Mouse (Mus musculus) retina, postnatal 7 days (tissue): Measurements from ENCODE around the gene Aldh1l1.
A peak's percentile ranks its signal among the peaks of the same experiment; 100 is the strongest.

Experiments
- DNase-seq: peaks from one replicate; pipeline ENCODE4 v3.0.0-alpha.2; 2012; ENCODE audit warnings: low read depth, low spot score

Aldh1l1 gene

GRCm38 (mm10) chr6:90486176-90486921, at the start of gene Aldh1l1:
Gene Aldh1l1 (plus strand): TSS chr6:90486427.
- DNase-seq: no peak

- DNase-seq: no peak
Observed at GRCm38 (mm10) chr6:90437041-90437440, 49.2 kb upstream of the Aldh1l1 start.

- DNase-seq: no peak
Observed at GRCm38 (mm10) chr6:90446883-90447282, 39.3 kb upstream of the Aldh1l1 start.

GRCm38 (mm10) chr6:90450179-90450578, 36.0 kb upstream of the Aldh1l1 start:
- peak; percentile 46 for DNase-seq

GRCm38 (mm10) chr6:90450697-90451096, 35.5 kb upstream of the Aldh1l1 start:
- DNase-seq: no peak

- DNase-seq: no peak
Observed at GRCm38 (mm10) chr6:90451512-90451911, 34.7 kb upstream of the Aldh1l1 start.

- DNase-seq: no peak
Observed at GRCm38 (mm10) chr6:90452603-90453002, 33.6 kb upstream of the Aldh1l1 start.

- DNase-seq: no peak
Observed at GRCm38 (mm10) chr6:90453751-90454150, 32.5 kb upstream of the Aldh1l1 start.

- no peak for DNase-seq
Observed at GRCm38 (mm10) chr6:90457421-90457820, 28.8 kb upstream of the Aldh1l1 start.

GRCm38 (mm10) chr6:90461181-90461580, 25.0 kb upstream of the Aldh1l1 start:
- no peak for DNase-seq

- DNase-seq: no peak
Observed at GRCm38 (mm10) chr6:90461771-90462170, 24.5 kb upstream of the Aldh1l1 start.

- peak; percentile 65 for DNase-seq
Observed at GRCm38 (mm10) chr6:90462181-90462706, 24.0 kb upstream of the Aldh1l1 start, which contains the start of gene Klf15. Gene Klf15 (plus strand): TSS chr6:90462576.

- peak; percentile 8 for DNase-seq
Observed at GRCm38 (mm10) chr6:90462841-90463227, 23.4 kb upstream of the Aldh1l1 start.

- DNase-seq: peak; percentile 31
Observed at GRCm38 (mm10) chr6:90463228-90463862, 22.9 kb upstream of the Aldh1l1 start.

- no peak for DNase-seq
Observed at GRCm38 (mm10) chr6:90463890-90464421, 22.3 kb upstream of the Aldh1l1 start.

GRCm38 (mm10) chr6:90465028-90465640, 21.1 kb upstream of the Aldh1l1 start:
- DNase-seq: no peak

GRCm38 (mm10) chr6:90466079-90466478, 20.1 kb upstream of the Aldh1l1 start:
- DNase-seq: no peak

- no peak for DNase-seq
Observed at GRCm38 (mm10) chr6:90466847-90467410, 19.3 kb upstream of the Aldh1l1 start.

- no peak for DNase-seq
Observed at GRCm38 (mm10) chr6:90468216-90468615, 18.0 kb upstream of the Aldh1l1 start.

- DNase-seq: no peak
Observed at GRCm38 (mm10) chr6:90469041-90469440, 17.2 kb upstream of the Aldh1l1 start.

- DNase-seq: no peak
Observed at GRCm38 (mm10) chr6:90470255-90470654, 16.0 kb upstream of the Aldh1l1 start.
